ENCODE assay signal across 21 mouse cellular contexts in the genomic region with DNA sequence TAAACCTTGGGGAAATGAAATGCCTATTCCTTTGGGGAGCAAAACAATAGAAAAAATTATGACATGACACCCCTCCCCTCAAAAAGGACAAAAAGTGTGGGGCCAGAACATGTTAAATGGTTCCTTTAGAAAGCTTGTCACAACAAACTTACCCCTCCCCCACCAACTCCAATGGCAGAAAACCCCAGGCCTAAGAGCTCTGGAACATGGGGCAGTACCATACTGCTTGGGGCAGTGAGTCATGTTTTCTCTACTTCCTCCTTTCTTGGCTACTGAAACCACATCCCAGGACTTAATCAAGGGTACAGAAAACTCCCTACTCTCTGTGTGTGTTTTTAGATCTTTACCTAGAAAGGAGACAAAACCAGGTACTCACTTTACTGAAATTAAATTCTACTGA.
A peak's percentile ranks its signal among the peaks of the same experiment; 100 is the strongest.
DNase-seq lines count a peak whose midpoint lies in the region; ATAC-seq and TF ChIP-seq lines count a peak whose summit lies in the region.
"Had no signal": no experiment of that assay in that cellular context is flagged by ENCODE, and none has a peak within 500 bp of the region (broad histone marks: within the 10 kb centered on the region; RNA-seq: fewer than 3 reads in every experiment).

No protein-coding gene starts in this region.

- ATAC-seq in common myeloid progenitor, adult 5-6 weeks (replicated peaks; ENCODE audit: low read depth, poor library complexity, severe bottlenecking): peak; percentile 98
- ATAC-seq in monocyte, adult 5-6 weeks (replicated peaks; ENCODE audit: insufficient number of reproducible peaks, low FRiP score, low TSS enrichment, poor library complexity, severe bottlenecking): peak; percentile 83
- ATAC-seq in intestine, postnatal 0 days: no peak
- ATAC-seq: intestine, embryonic 16.5 days; liver, embryonic 12.5 days had no signal

- H3K4me1 ChIP-seq in intestine, postnatal 0 days (replicated peaks; ENCODE audit: control insufficient read depth, insufficient read depth, low read length): no peaks in the 10 kb centered on the region
- H3K4me1 ChIP-seq: forebrain, embryonic 10.5 days; liver, embryonic 12.5 days; lung, embryonic 15.5 days; neural tube, embryonic 12.5 days had no signal

- H3K9me3 ChIP-seq in intestine, postnatal 0 days (ENCODE audit: control insufficient read depth): no peaks in the 10 kb centered on the region
- H3K9me3 ChIP-seq: embryonic facial prominence, embryonic 13.5 days; forebrain, embryonic 10.5 days; heart, embryonic 13.5 days; liver, embryonic 12.5 days; lung, embryonic 15.5 days; neural tube, embryonic 12.5 days had no signal

- H3K4me2 ChIP-seq in intestine, postnatal 0 days (replicated peaks; ENCODE audit: low read depth): no peak overlapping the region
- H3K4me2 ChIP-seq: embryonic facial prominence, embryonic 13.5 days; heart, embryonic 13.5 days; liver, embryonic 12.5 days; lung, embryonic 15.5 days; midbrain, embryonic 11.5 days; neural tube, embryonic 12.5 days had no signal

- H3K27me3 ChIP-seq in intestine, postnatal 0 days (replicated peaks; ENCODE audit: control insufficient read depth, insufficient read depth, low read length): no peaks in the 10 kb centered on the region
- H3K27me3 ChIP-seq: embryonic facial prominence, embryonic 13.5 days; heart, embryonic 13.5 days; liver, embryonic 12.5 days; lung, embryonic 15.5 days; neural tube, embryonic 12.5 days had no signal

- H3K4me3 ChIP-seq in intestine, postnatal 0 days (ENCODE audit: low read depth, low read length): no peak overlapping the region
- H3K4me3 ChIP-seq: embryonic facial prominence, embryonic 13.5 days; forebrain, embryonic 10.5 days; heart, embryonic 13.5 days; liver, embryonic 12.5 days; lung, embryonic 15.5 days; neural tube, embryonic 12.5 days had no signal

- peak; percentile 92 for DNase-seq in 416B (ENCODE audit: low read depth)
- DNase-seq in CD4-positive, CD25-positive, alpha-beta regulatory T cell, adult 2 months (ENCODE audit: low read depth, low spot score): peak; percentile 51
- no peak for DNase-seq in c-Kit-positive CD71-positive TER-119-positive erythroid progenitor cells, embryonic 14.5 days (ENCODE audit: low spot score)
- DNase-seq in cerebellum, adult 8-10 months: no peak
- DNase-seq: cerebellum, adult 11 months; gastrocnemius, postnatal 36 days; kidney, postnatal 25 days; left cerebral cortex, postnatal 4 days; right cerebral cortex, postnatal 4 days; thymus, postnatal 14 days had no signal

- no peak overlapping the region for H3K9ac ChIP-seq in intestine, postnatal 0 days (ENCODE audit: low read depth, low read length)
- H3K9ac ChIP-seq: embryonic facial prominence, embryonic 13.5 days; heart, embryonic 13.5 days; liver, embryonic 12.5 days; lung, embryonic 15.5 days; neural tube, embryonic 12.5 days had no signal

- TF ChIP-seq CTCF in intestine, postnatal 0 days (IDR thresholded peaks at IDR 0.05; ENCODE audit: low read depth): no peak

- H3K27ac ChIP-seq in intestine, postnatal 0 days (ENCODE audit: low read depth, low read length): no peak overlapping the region
- H3K27ac ChIP-seq: embryonic facial prominence, embryonic 13.5 days; forebrain, embryonic 10.5 days; heart, embryonic 13.5 days; liver, embryonic 12.5 days; lung, embryonic 15.5 days; neural tube, embryonic 12.5 days had no signal

- no peaks in the 10 kb centered on the region for H3K36me3 ChIP-seq in intestine, postnatal 0 days (ENCODE audit: control insufficient read depth, insufficient read depth)
- H3K36me3 ChIP-seq: forebrain, embryonic 10.5 days had no signal

Comparison
In these comparisons a context has a peak if more than half of its experiments do, and no peak if none do; other contexts are left out.
1. DNase-seq: peak in 416B (single experiment) and CD4-positive, CD25-positive, alpha-beta regulatory T cell, adult 2 months (single experiment); none in c-Kit-positive CD71-positive TER-119-positive erythroid progenitor cells, embryonic 14.5 days (single experiment) and cerebellum, adult 8-10 months (single experiment).